Mouse (Mus musculus) v-Abl transformed pro-B cells (cell line): ENCODE measurements at regions not wholly inside any gene's neighbourhood (a gene's known extent, or its start where the extent isn't known, plus 50 kb on each side); places are given as distances from the start of the nearest gene placed in this dataset.

Experiments used
- in situ Hi-C, 2 experiments: fragments of 400-800 bp; cut with MboI; formaldehyde crosslinking; loops; one replicate each; pipeline ENCODE4 v1.15.1; 2025; ENCODE audit not compliant: unreplicated experiment in 2 of 2

DNA sequence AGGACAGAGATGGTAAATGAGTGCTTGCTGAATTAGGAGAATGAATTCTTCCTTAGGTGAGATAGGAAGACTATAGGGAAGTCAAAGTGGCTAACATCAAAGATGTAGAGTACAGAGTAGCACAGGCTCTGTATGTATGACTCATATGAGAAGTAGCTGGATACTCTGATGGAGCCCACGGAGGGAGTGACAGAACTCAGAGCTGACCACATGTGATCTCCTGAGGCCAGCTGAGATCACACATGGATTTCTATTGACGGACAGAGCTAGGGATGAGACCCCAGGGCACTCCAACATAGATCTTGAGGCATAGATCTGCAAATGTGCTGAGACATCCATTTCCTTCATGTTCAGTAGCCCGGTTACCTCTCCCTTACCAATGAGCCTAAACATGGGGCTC lies 66.0 kb downstream of the Cops8 start:
- in situ Hi-C loops, result loop anchor here in 1 of 2 experiments (25.0 kb wide), 1 partner anchor 294 kb away; the partner anchor contains the start of genes Prlh and Rab17

DNA sequence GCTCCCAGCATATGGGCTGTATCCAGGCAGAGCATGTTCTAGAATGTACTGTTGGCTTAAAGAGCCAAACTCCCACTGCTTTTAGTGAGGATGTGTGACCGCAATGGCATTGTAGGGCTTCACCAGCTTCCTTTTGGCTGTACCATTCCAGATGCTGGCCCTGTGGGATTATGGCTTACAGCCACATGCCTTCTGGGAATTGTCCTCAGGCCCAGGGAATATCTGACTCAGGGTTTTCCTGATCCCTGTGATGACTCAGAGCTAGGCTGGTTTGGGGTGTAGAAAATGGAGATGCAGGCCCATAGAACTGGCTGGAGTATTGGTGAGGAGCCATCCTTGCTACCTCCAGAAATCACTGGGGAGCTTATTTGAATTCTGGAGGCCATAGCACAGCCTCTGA lies 66.5 kb downstream of the Cops8 start:
- in situ Hi-C loops, result loop anchor here in 1 of 2 experiments (25.0 kb wide), 1 partner anchor 293 kb away; the partner anchor contains the start of genes Prlh and Rab17

DNA sequence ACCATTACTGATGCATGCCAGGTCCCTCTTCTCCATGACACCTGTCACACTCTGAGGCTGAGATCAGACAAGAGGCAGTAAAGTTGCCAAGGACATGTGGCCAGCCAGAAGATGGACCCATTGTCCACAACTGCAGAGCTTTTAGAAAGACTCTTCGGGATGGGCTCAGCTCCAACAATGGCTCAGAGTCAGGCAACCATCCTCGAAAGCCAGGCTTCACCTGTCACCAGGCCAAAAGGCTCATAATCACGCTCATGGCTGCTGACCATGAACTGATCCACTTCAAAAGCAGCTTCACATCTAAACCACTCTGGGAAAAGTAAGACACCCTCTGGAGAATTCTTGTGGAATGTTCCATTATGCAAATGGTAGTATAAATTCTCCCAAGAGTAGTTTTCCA lies 67.6 kb downstream of the Cops8 start:
- in situ Hi-C loops, result loop anchor here in 1 of 2 experiments (25.0 kb wide), 1 partner anchor 292 kb away; the partner anchor contains the start of genes Prlh and Rab17

DNA sequence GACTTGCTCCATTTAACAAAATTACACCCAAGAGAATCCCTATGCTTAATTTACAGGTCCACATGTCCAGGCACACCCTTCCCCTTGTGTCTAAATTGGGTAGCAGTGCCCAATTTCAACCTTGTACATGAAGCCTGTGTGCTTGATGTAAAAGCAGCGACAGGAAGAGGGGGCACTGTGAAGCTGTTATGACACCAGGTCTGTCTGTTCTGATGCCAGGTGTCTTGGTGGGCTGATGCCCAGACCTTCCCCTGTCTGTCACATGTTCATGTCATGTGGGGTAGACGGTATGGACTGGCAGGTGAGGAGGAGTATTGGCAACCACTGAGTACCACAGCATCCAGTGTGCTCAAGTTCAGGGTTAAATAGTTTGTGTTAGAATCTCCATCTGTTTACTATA lies 71.0 kb downstream of the Cops8 start:
- in situ Hi-C loops, result loop anchor here in 1 of 2 experiments (25.0 kb wide), 1 partner anchor 289 kb away; the partner anchor contains the start of genes Prlh and Rab17

DNA sequence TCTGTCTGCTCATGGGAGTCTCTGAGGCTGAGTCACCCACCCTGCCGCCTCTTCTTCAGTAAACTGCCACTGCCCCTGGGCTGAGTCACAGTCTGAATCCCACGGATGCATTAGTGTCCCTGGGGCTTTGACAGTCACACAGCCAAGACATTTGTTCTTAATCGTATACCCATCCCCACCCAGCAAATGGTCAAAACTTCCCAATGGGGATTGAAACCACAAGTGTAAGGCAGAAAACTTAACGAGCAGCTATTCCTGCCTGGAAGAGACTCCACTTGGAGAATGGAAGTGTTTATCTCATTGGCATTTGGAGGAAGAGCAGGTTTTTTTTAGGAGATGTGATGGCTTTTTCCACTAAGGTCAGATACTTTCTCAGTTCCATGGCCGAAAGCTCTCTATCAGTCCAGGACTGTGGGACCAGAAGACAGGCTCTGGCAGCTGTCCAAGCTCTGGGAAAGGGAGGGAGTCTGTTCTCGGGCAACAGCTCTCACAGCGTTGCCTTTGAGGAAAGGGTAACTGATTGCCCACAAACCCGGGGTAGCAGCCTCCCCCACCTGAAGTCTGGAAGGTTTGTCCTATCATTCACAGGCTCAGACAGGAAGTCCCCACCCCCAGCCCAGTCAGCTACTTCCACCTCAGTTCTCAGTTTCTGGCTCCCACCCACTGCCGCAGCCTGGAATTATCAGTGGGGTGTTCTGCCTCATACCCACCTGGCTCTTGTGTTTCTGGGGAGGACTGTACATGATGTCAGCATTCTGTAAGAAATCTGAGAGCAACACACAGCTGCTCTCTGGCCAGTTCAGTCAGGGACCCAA lies 73.6 kb downstream of the Cops8 start:
- in situ Hi-C loops, result no loop called here

DNA sequence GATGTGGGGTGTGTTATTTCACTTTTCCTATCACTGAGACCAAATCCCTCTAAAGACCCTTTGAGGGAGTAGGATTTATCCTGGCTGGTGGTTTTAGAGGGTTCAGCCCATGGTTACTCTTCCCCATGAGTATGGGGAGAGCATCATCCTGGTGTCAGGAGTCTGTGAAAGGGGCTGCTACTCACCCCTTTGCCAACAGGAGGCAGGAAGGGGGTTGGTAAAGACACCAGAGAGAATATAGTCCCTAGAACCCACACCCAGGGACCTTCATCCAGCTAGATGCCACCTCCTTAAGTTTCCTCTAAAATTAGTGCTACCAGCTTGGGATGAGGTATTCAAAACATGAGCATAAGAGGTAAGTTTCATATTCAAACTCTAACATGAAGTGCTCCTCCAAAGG lies 74.4 kb downstream of the Cops8 start:
- in situ Hi-C loops, result no loop called here

DNA sequence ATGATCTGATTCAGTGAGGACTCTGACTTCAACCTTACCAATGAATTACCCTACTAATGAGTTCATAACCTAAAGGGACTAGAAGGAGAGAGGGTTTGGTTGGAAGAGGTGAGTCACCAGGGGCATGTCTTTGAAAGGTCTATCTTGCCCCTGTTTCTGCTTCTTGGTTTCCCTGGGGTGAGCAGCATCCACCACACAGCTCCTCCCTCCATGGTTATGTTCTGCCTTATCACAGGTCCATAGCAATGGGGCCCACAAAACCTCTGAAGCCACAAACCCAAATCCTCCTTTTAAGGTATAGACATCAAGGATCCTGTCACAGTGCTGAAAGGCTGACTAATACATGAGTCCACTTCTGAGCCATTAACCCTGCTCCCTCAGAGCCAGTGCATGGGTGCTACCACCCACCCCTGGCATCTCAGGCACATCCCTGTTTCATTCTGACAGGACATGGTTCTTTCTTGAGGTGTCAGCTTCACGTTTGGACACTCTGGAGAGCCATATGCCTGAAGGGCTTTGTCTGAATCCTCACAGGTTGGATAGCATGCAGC lies 74.9 kb downstream of the Cops8 start:
- in situ Hi-C loops, result no loop called here

DNA sequence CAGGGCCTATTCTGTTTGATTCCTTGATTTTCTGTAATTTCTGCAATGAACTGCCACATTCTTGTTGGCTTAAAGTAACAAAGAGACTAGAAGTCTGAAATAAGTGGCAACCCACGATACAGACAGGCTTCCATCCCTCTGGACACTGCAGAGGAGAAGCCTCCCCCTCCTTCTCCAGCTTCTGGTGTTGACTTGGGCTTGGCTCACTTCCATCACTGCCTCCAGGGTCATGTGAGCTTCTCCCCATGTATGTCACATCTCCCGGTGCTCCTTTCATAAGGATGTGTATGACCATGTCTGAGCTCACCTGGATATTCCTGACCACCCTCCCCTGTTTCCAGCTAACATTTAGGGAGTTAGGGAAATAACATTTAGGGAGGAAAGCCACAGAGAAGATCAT lies 75.6 kb downstream of the Cops8 start:
- in situ Hi-C loops, result no loop called here

DNA sequence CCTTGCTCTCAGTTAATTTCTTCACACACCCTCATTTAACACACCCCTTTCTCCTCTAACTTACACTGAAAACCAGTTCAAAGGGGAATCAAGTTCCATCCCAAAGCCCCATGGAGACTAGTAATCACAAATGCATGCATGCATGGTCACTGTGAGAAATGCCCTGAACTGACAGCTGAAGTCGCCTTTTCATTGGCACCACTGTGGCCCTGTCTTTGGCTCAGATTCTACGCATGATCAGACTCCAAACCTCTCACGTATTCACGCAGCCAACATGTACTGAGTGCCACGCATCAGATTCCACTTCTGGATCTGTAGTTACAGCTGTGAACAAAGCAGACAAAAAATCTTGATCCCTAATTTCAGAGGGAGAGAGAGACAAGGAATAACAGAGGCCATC lies 85.3 kb downstream of the Cops8 start:
- in situ Hi-C loops, result no loop called here

DNA sequence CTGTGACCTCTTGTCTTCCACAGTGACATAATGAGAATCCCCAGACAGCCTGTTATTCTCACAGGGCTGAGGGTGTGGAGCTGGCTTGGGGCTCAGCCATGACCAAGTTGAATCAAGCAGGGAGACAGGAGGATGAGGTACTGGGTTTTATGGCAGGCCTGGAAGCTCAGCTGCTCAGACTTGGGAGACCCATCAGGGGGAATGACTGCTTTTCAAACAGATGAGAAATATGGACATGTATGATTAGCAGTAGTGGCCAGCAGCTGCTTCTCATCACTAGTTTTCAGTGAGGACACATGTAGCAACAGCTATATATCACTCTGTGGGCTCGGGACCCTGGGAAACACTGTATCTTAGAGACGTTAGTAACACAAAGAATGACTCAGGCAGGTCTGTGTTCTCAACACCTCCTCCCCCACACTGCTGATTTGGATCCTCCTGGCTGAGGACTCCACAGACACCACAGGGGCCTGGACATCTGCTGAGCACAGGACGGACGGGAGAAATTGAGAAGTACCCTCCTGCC lies 87.9 kb downstream of the Cops8 start:
- in situ Hi-C loops, result no loop called here

DNA sequence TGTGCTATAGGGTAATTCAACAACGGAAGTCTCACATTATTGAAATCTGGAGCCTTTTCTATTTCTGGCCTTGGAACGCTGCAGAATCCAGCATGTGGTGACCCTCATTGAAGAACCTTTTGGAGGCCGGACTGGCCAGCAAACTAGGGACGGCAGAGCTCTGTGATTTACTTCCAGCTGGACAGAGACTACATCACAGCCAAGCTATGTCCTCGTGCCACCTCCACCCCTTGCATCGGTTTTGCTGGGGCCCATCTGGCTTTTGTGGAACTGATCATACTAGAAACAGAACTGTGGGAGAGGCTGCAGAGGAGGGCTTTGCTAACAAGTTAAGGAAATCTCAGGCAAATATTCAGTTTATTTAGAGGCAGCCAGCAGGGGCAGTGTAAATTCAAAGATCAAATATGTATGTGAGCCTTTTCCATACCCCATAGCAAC lies 88.4 kb downstream of the Cops8 start:
- in situ Hi-C loops, result no loop called here

DNA sequence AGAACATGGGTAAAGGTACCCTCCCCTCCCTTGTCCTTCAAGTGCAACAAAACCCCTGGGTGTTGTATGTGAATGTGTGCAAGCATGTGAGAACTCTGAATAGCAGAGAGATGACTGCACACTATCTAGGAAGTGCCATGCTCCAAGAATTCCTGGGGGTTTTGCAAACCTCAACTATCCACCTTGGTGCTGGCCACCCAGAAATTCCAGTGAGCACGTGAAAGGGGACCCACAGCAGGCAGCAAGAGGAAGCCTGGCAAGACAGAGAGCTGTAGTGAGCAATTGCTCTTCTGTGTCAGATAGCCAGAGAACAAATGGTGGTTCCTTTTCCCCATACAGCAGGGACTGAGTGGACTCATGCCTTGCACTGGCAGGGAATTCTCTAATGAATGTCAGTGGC lies 90.1 kb downstream of the Cops8 start:
- in situ Hi-C loops, result no loop called here

DNA sequence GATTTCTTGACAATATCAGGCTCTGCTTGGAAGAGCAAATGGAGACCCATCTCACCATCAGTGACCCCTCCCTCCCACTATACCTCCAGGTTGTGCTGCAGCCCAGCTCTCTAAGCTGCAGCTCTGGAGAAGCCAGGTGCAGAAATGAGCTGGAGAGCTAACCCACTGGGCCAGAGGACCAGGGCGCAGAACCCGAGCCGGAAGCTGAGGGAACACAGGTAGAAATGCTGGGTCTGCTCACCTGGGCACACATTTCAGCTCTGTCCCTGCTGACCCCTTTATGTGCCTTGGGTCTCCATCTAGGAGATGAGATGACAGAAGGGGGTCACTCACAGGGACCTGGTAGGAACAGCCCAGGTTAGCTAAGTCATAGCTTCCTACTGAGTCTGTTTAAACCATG lies 92.0 kb downstream of the Cops8 start:
- in situ Hi-C loops, result no loop called here

DNA sequence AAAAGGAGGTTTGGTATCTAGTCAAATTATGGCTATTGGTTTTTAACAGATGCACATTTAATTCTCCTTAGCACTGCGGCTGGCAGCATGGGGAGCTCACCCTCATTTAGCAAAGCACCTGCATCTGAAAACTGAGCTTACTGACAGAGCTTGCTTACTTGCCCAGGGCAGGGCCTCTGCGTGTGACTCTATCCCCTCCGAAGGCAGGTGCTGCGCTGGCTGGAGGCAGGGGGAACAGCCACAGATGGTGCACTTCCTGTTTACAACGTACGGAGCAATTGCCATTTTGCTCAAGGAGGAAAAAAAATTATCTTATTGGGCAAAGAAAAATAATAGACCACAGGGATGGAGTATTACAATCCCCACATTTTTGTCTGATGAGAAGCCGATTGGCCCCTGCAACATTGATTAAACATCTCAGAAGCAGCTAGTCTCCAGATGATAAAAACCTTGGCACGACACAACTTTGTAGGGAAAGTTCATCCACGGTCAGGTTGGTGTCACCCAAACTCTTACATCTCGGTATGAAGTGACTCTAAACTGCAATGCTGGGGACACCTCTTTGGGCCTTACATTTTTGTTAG lies 92.5 kb downstream of the Cops8 start:
- in situ Hi-C loops, result no loop called here

DNA sequence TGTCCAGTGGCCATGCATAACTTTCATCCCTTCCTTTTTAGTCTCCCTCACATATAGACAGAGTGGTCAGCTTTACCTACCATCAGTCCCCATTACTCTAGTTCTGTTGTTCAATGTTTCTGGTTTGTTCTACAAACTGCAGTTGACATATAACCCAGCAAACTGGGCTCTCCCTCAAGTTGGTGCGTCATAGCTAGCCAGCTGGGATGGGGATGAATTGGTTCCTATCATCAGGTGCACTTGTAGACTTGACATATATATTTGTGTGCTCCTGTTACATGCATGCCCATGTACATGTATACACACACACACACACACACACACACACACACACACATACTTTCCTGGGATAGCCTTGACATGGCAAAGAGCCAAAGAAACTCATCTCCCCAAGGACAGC lies 93.2 kb downstream of the Cops8 start:
- in situ Hi-C loops, result no loop called here

DNA sequence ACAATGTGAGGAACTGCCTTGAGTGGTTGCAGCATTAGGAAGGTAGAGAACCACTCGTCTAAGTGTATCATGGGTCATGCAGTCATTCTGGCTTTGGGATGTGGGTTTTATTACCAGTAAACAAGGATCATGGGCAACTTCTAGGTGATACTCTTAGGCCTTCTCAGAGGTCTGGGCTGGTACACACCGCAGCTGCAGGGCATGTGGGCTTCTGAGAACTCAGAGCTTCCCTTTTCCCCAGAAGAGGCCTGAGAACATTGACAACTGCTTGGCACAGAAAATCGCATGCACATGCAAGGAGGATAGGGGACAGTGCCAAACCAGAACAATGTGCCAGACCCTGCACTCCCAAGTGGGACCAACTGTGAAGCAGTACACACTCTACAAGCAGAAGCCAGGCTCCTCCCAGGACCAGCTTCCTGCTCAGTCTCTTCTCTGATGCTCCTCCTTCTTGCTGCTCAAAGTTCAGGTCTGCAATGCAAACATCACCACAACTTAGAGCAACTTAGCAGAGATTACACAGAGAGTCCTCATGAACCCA lies 94.3 kb downstream of the Cops8 start:
- in situ Hi-C loops, result no loop called here

DNA sequence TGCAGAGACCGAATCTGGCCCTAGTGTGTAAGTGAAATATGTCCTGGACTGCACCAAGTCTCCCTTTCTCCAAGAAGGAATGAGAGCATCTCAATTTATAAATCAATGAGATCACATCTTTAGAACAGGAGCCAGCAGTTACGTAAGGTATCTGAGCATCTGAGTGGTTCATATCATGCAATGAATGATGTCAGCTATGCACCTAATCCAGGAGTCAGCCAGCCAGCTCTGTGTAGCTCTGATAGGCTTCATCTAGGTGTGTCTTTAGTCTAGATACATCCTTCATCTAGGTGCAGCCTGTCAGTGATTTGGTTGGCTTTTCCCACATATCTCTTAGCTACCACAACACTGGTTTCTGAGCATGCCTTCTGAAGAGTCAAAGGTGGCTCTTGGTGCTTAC lies 95.8 kb downstream of the Cops8 start:
- in situ Hi-C loops, result no loop called here

DNA sequence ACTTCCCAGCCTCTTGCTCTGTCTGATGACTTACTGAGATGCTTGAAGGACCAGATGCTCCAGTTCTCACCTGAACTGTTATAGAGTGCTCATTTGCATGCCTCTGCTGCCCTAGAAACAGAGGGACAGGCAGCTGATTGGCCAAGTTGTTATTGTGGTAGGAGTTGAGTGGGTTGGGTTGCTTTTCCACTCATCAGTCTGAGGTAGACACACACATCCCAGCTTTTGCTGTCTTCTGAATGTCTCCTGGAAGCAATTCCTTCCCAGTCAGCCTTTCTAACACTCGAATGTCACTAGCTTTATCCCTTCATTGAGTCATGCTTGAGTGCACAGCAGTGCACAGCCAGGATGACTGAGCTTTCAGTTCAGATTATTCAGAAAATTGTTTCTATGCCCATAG lies 99.0 kb downstream of the Cops8 start:
- in situ Hi-C loops, result no loop called here

DNA sequence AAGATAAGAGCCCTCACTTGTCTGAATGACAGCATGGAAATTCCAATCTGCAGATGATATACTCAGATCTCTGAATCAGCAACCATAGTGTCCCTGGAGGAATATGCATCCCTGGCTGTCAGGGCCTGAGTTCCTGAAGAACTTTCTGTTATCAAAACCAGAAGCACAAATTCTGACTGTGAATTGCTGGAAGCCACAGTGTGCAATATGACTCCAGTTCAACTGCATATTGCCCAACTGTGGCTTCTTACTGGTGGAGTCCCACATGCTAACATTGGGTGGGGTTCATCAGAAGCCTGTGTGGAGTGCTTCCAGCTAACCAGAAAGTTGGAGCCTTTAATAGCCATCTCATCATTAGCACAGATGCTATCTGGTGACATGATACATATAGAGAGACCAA lies 103.6 kb downstream of the Cops8 start:
- in situ Hi-C loops, result no loop called here

DNA sequence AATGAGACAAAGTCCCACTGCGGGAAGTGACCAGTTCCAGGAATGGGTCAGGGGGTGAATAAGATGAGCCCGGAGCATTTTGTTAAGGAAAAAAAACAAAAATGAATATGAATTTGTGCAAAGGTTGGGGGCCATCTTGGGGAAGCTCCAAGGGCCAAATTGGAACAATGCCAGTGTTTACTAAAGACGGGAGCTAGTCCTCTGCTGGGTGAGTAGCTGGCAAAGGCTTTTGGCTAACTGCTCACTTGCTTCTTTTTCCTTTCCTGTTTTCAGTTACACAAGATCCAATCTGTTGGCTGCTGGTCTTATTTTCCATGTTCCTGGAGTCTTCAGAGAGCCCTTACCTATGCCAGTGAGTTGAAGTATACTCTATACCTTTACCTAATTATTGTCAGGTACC lies 107.0 kb downstream of the Cops8 start:
- in situ Hi-C loops, result no loop called here

DNA sequence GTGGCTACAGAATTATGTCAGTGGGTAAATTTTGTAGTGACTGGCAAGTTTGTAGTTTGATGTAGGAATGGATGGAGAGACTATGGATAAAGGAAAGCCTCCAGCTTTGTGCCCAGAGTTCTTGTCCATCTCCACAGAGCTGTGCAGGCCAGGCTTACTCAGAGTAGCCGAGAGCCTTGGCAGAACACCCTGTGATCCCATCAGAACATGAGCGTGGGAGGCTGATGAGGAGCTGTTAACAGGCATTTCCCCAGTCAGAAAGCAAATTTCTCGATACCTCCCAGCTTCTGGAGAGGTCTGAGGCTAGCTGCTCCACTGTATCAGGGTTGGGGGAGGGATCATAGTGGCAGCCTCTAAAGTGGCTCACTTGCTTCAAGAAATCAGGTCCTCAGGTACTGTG lies 107.8 kb downstream of the Cops8 start:
- in situ Hi-C loops, result no loop called here
